Mouse (Mus musculus): Measurements from ENCODE around the gene Cideb.
A peak's percentile ranks its signal among the peaks of the same experiment; 100 is the strongest.

The Cideb gene

GRCm38 (mm10) chr14:55758363-55758784 is at the start of gene Cideb:
Cideb (minus strand) TSS chr14:55758458.
- no peak for DNase-seq (ENCODE audit: low spot score in 2 of 2)

- peak; percentile 16 to 43 for DNase-seq (ENCODE audit: low spot score in 2 of 2)
Measured at GRCm38 (mm10) chr14:55795380-55796163, 37.3 kb upstream of the Cideb start.

GRCm38 (mm10) chr14:55793946-55794345 is 35.7 kb upstream of the Cideb start:
- peak; percentile 11 to 53 for DNase-seq (ENCODE audit: low spot score in 2 of 2)

- no peak for DNase-seq (ENCODE audit: low spot score in 2 of 2)
Measured at GRCm38 (mm10) chr14:55793461-55793860, 35.2 kb upstream of the Cideb start.

GRCm38 (mm10) chr14:55788256-55789050 is 30.2 kb upstream of the Cideb start, which contains the start of gene Ripk3:
Ripk3 (minus strand) TSS chr14:55788865.
- DNase-seq (ENCODE audit: low spot score in 2 of 2), result peak in 1 of 2 experiments; percentile 59

- peak in 1 of 2 experiments; percentile 47 for DNase-seq (ENCODE audit: low spot score in 2 of 2)
Measured at GRCm38 (mm10) chr14:55787731-55788130, 29.5 kb upstream of the Cideb start.

GRCm38 (mm10) chr14:55785195-55785594 is 26.9 kb upstream of the Cideb start:
- peak; percentile 16 to 55 for DNase-seq (ENCODE audit: low spot score in 2 of 2)

GRCm38 (mm10) chr14:55783958-55784235 is 25.6 kb upstream of the Cideb start, which contains the start of gene Adcy4:
Adcy4 (minus strand) TSS chr14:55784095.
- DNase-seq (ENCODE audit: low spot score in 2 of 2), result peak; percentile 16 to 59

- peak; percentile 19 to 58 for DNase-seq (ENCODE audit: low spot score in 2 of 2)
Measured at GRCm38 (mm10) chr14:55783171-55783957, 25.1 kb upstream of the Cideb start.

GRCm38 (mm10) chr14:55782361-55782960 is 24.2 kb upstream of the Cideb start:
- DNase-seq (ENCODE audit: low spot score in 2 of 2), result peak; percentile 16 to 43

GRCm38 (mm10) chr14:55781310-55781709 is 23.1 kb upstream of the Cideb start:
- peak; percentile 33 to 63 for DNase-seq (ENCODE audit: low spot score in 2 of 2)

GRCm38 (mm10) chr14:55780736-55781135 is 22.5 kb upstream of the Cideb start:
- peak; percentile 15 to 52 for DNase-seq (ENCODE audit: low spot score in 2 of 2)

- DNase-seq (ENCODE audit: low spot score in 2 of 2), result peak; percentile 14 to 57
Measured at GRCm38 (mm10) chr14:55779656-55780055, 21.4 kb upstream of the Cideb start.

- DNase-seq (ENCODE audit: low spot score in 2 of 2), result peak; percentile 12 to 58
Measured at GRCm38 (mm10) chr14:55778686-55779085, 20.4 kb upstream of the Cideb start.

- peak in 1 of 2 experiments; percentile 55 for DNase-seq (ENCODE audit: low spot score in 2 of 2)
Measured at GRCm38 (mm10) chr14:55777806-55778205, 19.5 kb upstream of the Cideb start.

GRCm38 (mm10) chr14:55777176-55777575 is 18.9 kb upstream of the Cideb start:
- DNase-seq (ENCODE audit: low spot score in 2 of 2), result no peak

- no peak for DNase-seq (ENCODE audit: low spot score in 2 of 2)
Measured at GRCm38 (mm10) chr14:55776711-55777110, 18.5 kb upstream of the Cideb start.

- no peak for DNase-seq (ENCODE audit: low spot score in 2 of 2)
Measured at GRCm38 (mm10) chr14:55769087-55769703, 10.9 kb upstream of the Cideb start.

GRCm38 (mm10) chr14:55768555-55768954 is 10.3 kb upstream of the Cideb start:
- no peak for DNase-seq (ENCODE audit: low spot score in 2 of 2)

GRCm38 (mm10) chr14:55767519-55768414 is 9.5 kb upstream of the Cideb start:
- peak in 1 of 2 experiments; percentile 47 for DNase-seq (ENCODE audit: low spot score in 2 of 2)
